Mouse (Mus musculus) hindlimb bud, embryonic 11.5 days (tissue): ENCODE measurements around the gene Pde6g.

Experiments used
- DNase-seq: peaks from one replicate; pipeline ENCODE4 v3.0.0-alpha.2; 2012; ENCODE audit warnings: low read depth, low spot score; ENCODE audit errors: extremely low spot score

Gene Pde6g

DNA sequence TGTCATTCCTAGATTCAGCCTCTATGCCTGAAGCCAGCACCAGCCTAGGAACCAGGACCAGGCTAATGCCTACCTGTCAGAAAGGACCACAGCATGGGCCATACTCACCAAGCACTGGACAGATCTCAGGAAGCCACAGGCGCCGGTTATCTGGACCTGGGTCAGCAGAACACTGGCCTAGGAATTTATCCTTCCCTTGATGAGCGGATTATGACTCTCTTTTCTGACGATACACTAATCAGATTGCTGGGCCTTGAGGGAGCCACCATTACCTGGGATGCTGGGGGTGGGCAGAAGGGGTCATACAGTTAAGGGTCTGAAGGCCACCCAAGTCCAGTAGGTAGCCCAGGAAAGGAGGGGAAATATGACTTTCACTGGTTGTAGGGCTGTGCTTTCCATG is at the start of gene Pde6g:
Pde6g (minus strand) TSS at position 195 of the 400 bp plus-strand sequence.
- no peak for DNase-seq

DNA sequence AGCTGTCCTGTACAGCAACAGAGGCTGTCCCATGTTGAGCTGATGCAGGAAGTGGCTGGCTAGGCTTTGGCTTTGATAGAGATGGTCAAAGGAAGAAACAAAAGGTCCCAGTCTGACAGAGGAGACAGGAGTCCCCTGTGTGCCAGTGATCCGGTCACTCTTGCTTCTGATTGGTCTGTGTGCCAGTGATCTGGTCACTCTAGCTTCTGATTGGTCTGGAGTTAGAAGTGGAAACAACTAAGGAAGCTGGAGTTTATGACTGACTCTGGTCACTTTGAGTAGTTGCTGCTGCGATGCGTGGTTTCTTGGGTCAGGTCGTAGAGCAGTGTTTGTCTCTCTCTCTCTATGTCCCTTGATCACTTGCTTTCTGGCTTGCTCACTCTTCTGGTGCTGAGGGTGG is 48.4 kb upstream of the Pde6g start:
- DNase-seq = no peak

DNA sequence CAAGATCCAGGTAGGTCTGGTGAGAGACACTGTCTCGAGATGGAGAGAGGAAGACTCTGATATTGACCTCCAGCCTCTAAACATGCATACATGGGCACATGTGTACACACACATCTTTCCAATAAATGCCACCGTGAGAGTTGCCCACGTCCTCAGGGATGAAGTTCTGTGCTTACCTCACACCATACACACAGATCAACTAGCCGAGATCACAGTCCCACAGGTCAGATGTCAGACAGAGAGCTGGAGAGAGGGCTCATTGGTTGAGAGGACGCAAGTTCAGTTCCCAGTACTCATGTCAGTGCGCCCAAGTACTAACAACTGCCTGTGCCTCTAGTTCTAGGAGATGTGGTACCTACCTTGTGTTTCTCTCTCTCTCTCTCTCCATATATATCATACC is 47.7 kb upstream of the Pde6g start:
- no peak for DNase-seq

DNA sequence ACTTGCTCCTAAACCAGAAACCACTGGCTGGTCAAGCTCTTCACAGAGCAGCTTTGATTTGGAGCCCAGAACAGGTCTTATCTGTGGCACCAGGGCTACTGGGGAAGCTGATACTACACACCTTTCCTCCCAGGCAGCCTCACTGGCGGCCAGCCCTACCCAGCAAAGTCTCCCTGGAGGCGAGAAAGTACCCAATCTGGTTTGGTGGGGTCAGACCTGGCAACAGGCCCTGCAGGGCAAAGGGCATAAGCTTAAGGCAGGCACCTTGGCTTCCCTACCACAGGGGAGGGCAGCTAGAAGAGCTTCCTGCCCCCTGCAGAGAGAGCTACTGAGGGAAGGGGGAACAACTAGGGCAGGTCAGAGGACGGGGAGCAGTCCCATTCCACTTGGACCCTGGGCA is 47.1 kb upstream of the Pde6g start:
- no peak for DNase-seq

DNA sequence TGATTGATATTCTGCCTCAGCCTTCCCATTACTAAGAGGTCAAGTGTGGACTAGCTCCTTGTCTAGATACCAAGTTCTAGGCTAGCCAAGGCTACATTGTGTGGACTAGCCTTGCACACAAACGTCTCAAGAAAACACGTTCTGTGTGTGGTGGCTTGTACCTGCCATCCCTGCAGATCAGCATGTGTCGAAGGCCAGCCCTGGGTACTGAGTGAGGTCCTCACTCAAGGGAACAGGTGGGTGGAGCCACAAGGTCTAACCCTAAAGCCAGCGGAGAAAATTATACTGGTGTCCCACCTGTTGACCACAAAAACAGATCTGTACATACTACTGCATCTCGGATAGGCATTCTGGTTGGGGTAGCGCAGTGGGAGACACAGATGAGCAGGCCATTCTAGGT is 46.6 kb upstream of the Pde6g start:
- DNase-seq = no peak

DNA sequence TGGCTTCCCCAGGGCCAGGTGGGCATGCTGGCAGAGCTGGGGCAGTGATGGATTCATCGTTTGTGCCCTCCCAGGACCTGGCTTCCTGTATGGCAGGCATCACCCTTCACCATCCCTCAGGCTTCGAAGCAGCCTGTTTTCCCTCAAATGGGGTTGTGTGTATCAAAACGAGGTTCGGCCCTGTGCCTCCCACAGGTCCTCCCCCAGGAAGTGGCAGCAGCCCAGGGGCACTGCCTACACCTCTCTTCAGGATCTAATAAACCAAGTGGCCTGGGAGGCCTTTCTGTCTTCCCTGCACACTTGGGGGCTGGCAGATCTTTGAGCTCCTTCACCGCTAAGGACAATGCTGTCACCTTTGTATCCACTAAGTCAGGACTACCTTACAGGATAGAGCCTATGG is 45.6 kb upstream of the Pde6g start:
- no peak for DNase-seq

DNA sequence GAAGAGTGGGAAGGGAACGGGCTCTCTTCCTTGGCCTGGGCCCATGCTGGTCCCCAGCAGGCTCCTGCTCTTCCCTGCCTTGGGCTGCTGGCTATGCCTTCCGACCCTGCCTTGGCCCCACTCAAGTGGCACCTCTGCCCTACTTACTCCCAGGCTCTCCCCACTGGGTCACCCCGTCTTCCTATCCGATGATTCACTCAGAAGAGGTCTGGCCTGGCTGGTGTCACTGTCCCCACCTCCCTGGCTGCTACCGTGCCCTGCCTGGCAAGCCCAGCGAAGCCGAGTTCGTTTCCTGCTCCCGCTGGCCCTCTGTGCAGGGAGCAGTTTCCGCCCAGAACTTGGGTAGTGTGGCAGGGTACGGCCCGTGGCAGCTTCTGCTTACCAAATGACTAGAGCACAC is 44.9 kb upstream of the Pde6g start:
- no peak for DNase-seq

DNA sequence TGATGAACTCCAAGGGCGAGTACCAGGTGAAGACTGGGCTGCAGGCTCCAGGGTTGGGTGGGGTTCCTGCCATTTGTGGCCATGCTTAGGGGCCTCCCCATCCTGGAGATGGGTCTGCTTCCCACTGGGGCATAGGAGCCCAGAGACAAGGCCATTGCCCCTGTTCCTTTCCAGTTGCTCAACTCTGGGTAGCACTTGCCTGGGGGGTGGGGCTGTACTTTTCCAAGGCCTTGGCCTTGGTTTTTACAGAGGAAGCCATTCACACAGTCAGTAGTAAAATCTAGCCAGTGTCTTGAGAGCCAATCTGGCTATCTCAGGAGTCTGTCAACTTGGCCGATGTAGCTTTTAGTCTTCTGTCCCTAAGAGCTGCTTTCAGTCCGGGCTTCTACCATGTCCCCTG is 44.1 kb upstream of the Pde6g start:
- no peak for DNase-seq

DNA sequence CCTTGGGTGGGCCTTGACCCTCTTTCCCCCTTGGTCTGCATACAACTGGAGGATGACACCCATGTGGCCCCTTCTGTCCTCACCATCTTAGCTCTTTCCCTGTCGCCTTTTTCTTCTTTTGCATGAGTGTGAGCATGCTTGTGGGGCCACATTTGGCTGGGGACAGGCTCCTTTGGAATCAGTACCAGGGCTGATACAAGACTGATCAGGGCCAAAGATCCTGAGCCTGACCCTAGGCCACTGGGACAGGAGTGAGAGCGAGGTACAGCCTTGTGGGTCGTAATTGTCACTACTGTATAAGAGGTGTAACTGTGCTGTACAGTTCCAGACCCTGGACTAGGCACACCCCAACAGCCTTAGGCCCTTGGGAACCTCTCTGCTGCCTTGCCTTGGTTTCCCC is 40.6 kb upstream of the Pde6g start:
- no peak for DNase-seq

DNA sequence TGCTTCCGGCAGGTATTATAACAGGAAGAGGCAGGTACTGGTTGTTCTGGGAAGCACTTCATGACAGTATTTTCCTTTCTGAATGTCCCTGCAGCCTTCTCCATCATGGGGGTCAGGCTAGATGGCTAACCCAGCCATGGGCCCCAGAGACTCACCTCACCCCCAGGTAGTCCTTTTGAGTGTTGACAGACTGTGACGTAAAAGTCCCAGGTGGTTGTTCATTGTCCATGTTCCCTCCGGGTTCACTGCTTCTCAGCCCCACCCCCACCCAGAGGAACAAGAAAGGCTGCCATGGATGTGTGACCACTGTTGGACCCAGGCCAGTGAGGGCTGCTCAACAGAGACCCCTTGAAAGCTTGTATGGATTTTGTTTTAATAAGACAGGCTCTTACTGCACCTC is 40.1 kb upstream of the Pde6g start:
- DNase-seq = no peak

DNA sequence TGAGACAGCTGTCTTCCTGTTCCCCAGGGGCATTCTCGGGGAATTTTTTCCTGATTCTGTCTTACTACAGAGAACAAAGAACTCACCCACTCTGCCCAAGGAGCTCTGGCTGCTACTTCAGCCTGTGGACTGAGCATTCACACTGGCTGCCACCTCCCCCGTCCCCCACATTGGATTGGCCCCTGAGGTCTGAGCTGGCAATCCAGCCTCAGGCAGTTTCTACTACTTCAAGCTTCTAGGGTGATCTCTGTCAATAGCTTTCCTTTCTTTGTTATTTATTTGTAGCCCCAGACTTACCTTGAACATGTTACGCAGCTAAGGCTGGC is 39.5 kb upstream of the Pde6g start:
- no peak for DNase-seq

DNA sequence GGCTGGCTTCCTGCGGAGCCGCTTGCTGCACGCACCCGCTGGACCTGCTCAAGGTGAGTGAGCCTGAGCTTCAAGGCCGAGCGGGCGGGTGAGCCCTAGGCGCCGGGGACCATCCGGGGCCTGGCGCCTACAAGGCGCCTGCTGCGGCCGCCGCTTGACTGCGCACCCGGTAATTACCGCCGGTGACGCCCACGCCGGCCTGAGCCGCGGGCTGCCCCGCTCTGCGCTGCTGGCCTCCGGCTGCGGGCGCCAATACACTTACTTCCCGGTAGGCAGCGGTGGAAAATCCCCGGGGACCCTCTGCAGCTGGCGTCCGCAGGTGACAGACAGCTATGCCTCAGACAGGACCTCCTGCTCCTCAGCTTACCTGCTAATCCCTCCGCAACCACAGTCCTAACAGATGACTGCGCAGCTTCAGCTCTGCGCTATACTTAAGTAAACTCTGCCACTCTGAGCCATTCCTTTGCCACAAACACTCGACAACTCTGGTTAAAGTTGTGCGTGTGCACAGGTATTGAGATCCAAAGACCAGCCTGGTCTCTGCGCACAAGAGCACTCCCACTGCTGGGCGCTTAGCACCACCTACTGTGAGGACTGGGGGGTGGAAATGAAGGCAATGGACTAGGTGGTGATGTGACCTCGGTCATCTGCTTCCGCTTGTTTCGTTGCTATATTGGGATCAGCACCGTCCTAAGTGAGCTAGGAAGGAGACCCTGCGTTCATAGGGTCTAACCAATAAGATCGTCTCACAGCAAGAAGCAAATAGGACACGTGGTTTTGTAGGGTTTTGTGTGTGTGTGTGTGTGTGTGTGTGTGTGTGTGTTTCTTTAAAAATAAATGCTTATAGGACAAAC is 39.0 kb upstream of the Pde6g start:
- DNase-seq = peak; percentile 41

DNA sequence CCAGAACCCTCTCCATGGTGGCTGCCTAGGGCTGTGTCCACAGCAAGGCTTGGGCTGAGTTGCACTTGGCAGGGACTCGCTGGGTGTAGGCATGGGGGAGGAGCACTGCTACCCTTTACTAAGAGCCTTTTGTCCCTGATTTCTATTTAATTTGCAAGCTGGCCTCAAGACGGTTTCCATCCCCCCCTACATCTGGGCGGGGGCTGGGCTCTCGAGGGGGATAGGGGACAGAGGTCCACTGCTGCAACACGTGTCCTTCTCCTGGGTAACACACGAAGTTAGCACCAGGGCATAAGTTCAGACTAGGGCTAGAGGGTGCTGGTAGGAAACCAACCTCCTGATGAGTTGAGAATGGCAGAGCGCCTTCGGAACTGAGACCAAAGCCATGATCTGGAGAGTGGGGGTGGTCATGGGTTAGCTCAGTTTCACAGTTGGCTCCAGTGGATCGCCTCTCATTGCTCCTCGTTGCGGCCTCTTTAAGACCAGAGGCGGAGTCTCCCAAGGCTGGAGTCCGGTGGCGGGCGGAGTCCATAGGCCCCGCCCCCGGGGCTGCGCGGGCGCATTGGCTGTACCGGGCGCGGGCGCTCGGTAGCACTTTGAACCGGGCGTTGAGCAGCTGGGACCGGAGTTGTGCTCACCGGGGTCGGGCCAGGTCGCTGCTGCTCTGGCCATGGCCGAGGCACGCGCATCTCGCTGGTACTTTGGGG is 38.2 kb upstream of the Pde6g start, which contains the start of gene Slc25a10:
Slc25a10 (plus strand) TSS at position 524 of the 707 bp plus-strand sequence.
- peak; percentile 56 for DNase-seq

DNA sequence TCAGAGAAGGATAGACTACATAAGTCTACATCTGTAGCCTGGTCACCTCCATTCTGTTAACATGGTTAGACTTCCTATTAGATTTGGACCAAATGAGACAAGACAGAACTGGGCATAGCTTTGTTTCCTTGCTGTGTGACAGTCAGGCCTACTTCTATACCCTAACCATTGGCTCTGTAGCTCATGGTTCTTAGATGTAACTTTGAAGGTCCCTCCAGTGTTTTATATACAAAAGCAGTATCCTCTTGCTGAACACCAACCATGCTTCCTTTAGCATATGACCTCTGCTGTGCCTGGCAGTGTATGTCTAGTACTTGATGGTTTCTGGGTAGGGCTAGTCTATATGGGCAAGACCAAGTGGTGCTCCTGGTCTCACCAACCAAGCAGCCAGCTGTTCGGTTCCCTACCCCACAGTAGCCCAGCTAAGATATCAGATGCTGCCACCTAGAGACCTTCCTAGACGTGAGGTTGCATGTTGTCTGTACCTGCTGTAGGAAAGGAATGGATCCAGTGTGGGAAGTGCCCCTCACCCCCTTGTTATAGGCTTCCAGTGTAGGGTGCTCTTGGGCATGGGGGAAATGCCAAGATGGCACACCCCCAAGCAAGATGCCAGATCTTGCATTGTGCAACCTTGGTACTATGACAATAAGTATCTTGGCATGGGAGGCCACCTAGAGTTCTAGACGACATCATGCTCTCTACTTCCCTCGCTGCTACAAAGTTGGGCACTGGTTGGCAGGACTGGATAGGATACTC is 37.2 kb upstream of the Pde6g start:
- DNase-seq = no peak

DNA sequence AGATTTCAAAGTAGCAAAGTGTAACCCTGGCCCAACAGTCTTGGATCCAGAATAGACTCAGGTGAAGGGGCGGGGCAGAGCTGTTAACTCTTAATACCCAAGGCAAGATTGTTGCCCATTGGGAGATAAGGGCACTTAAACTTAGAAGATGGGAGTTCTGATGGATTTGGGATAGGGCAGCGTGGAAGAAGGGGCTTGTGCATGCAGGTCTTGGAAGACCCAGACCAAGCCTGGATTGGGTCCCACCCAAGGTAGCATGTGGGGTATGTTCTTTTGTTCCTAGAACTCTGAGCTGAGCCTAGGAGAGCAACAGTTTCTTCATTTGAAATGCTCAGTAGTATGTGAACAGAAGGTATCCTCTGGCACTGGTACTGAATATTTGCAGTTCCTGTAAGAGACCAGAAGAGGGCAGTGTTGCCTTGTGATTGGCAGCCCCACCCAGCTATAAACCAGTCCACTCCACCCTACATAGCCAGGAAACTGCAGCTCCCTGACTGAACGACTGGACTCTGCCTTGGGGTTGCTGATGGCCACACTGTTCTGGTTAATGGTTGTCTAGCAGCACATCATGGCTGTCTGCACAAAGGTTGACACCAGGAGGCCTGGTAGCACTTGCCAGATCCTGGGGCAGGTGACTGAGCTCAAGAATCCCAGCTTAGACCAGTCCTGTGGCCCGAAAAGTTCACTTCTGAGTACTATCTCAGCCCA is 35.9 kb upstream of the Pde6g start:
- peak; percentile 79 for DNase-seq

DNA sequence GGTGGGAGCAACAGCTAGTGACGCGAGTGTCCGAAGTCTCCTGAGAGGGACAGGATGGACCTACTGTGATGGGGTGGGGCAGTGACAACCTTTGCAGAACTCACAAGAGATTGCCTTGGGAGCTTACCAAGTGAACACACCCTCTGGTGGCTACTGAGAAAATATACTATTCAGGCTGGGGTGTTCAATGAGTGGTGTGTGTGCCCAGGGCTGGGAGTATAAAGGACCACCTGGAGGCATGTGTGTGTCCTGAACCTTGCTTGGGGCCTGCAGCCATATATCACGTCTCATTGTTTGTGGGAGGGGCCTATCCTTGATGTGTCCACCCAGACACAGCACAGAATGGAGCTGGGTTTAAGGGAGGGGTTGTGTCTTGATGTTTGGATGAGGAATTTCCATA is 35.2 kb upstream of the Pde6g start:
- DNase-seq = no peak

DNA sequence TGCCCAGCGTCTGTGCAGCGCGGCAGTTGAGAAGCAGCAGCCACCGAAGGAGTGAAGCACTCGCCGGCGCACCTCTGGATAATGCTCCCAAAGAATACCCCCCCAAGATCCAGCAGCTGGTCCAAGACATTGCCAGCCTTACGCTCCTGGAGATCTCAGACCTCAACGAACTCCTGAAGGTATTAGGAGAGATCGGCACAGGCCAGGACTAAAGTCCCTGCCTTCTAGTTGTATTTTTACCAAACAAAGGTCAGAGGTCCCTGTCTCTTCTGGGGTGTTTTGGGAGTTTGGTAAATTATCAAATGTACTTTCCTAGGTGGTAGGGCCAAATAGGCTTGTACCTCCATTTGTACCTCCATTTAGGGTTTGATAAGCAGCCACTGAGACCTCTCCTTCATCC is 32.0 kb upstream of the Pde6g start:
- DNase-seq = no peak

DNA sequence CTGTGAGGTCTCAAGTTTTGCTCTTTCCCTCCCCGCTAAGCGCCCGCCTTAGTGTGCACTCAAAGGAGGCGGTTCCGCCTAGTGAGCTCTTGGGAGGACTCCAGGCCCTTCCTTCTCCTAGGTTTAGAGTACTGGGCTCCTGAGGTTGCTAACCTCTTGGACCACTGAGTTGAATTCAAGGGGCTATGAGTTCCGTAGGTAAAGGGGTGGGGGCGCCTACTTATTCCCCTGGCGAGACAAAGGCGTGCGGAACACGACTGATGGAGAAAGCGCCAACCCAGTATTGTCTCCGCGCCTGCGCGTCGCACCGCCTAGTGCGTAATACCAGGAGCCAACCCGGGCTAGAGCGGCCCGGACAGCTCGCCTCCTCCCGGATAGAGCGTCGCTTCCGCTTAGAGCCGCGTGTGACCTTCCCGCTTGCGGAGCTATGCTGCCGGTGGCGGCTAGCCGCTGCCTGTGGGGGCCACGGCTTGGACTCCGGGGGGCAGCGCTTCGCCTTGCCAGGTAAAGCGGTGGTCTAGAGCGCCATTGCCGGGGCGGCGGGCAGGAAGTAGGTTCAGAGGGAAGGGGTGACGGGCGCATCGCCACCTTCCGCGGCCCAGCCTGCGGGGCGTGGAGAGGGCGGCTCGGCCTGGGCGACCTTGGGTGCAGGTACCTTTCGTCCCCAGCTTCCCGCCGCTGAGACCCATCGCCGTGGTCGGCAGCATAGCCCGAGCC is 31.1 kb upstream of the Pde6g start, which contains the start of gene Mrpl12:
Mrpl12 (plus strand) TSS at position 349 of the 717 bp plus-strand sequence.
- DNase-seq = peak; percentile 87

DNA sequence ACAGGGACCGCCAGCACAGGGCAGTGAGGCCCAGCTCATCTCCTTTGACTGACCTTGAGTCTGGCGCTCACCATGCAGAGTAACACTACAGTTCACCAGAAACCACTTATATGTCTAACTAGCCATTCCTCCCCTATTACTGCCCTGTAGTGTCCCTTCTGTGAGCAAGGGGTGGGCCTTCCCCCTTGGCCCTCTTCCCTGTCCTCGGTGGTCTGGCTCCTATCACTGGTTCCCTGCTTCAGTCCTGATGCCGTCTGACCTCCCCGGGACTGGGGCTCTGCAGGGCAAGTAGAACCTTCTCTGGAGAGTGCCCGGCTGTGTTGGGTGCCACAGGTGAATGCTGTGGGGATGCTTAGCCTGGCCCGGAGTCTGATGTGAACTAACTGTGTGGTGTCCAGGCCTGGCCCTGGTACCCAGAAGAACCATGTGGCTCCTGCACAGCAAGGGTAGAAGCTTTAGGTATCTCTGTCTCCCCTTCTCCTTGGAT is 30.2 kb upstream of the Pde6g start:
- no peak for DNase-seq

DNA sequence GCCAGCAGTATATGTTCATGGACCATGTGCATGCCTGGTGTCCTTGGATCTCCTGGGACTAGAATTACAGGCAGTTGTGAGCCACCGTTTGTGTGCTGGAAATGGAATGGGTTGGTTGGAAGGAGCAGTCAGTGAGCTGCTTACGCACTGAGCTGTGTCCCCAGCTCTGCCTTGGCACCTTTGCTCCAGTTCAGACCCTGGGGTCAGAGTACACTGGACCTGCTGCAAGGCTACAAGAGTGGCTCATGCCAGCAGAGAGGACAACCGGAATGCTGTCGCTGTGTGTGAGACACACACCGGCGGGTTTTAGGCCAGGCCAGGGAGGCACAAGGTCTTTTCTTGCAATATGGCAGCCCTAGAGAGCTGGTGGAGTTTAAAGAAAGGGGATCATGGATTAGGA is 18.8 kb upstream of the Pde6g start:
- DNase-seq = no peak
